Mouse (Mus musculus) heart, embryonic 16.5 days (tissue): ENCODE results near the gene Gfpt2. TPM values are rescaled to one million over a fixed set of nuclear protein-coding genes. Genes with fewer than 3 reads are reported as not detected.

Experiments
- ATAC-seq: fragments of 200-750 bp; cut with Nextera tagmentation; replicated peaks from 2 replicates; pipeline ENCODE4 v1.8.0; 2017; ENCODE audit warnings: moderate number of reproducible peaks; ENCODE audit not compliant: insufficient read depth, low FRiP score; ENCODE audit errors: extremely low read depth
- H3K27ac ChIP-seq: fragments of 300-500 bp; sonication (generic); 2 replicates; pipeline ENCODE4 v1.5.1; 2014; ENCODE audit warnings: mild to moderate bottlenecking, low read length, control low read depth, moderate library complexity
- H3K27me3 ChIP-seq: fragments of 300-500 bp; sonication (generic); 2 replicates; pipeline ENCODE4 v1.6.1; 2014; ENCODE audit warnings: low read length, mixed read lengths; ENCODE audit not compliant: control insufficient read depth, insufficient read depth
- H3K36me3 ChIP-seq: fragments of 300-500 bp; sonication (generic); 2 replicates; pipeline ENCODE4 v1.6.1; 2014; ENCODE audit not compliant: control insufficient read depth, insufficient read depth
- H3K4me1 ChIP-seq: fragments of 300-500 bp; sonication (generic); 2 replicates; pipeline ENCODE4 v1.6.1; 2014; ENCODE audit warnings: low read length, mixed read lengths; ENCODE audit not compliant: control insufficient read depth, insufficient read depth
- H3K4me2 ChIP-seq: fragments of 300-500 bp; sonication (generic); 2 replicates; pipeline ENCODE4 v1.6.1; 2014; ENCODE audit warnings: low read depth, mild to moderate bottlenecking, control low read depth, low read length
- H3K4me3 ChIP-seq: fragments of 300-500 bp; sonication (generic); 2 replicates; pipeline ENCODE4 v1.5.1; 2014; ENCODE audit warnings: mild to moderate bottlenecking, control low read depth, low read length
- H3K9ac ChIP-seq: fragments of 300-500 bp; sonication (generic); 2 replicates; pipeline ENCODE4 v1.6.1; 2014; ENCODE audit warnings: low read length, control low read depth
- H3K9me3 ChIP-seq: fragments of 300-500 bp; sonication (generic); replicated peaks from 2 replicates; pipeline ENCODE4 v1.6.1; 2016; ENCODE audit warnings: low read length; ENCODE audit not compliant: control insufficient read depth
- WGBS: fragments of 180-500 bp; shearing (Covaris S2); extraction: QIAGEN DNeasy Blood & Tissue Kit; methylation state at CpG from one replicate; pipeline ENCODE4 v1.1.7; 2014; 5-methylcytosine and 5-hydroxymethylcytosine counted together
- microRNA-seq: library from miRNA; unstranded; fragments of <30 nt; microRNA quantifications from one replicate; pipeline ENCODE4, GENCODE M21; 2017
- polyA plus RNA-seq: library from polyadenylated mRNA; unstranded; fragments of >200 nt; fragmentation: Nextera tagmentation; extraction: Ambion mirVana; gene quantifications from 2 replicates; pipeline ENCODE4 v1.2.1, GENCODE M21; 2015

The Gfpt2 gene
- polyA plus RNA-seq, 1 experiment from 2014 or later = 13.1 TPM

DNA sequence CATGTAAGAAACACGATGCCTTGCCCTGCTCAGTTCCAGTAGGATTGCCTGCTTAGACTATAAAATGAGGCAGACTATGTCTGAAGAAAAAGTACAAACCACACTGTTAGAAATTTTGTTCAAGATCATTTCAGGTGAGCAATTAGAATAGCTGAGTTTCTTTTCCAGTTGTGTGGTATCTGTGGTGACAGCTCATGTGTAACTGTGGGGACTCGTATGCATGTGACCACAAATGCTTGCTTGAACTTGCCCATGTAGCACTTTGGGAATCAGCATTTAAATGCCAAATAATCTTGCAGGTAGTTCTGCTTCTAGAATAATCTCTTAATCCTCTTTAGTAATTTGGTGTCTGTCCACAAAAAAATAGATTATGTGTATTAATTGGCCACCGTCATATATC, 89.4 kb downstream of the Gfpt2 start:
- Histone ChIP-seq H3K4me2 (no peak overlapping the region), H3K27ac (no peak overlapping the region), H3K4me1 (peaks cover 2% of the 10 kb centered on the region), H3K27me3 (no peaks in the 10 kb centered on the region), H3K36me3 (peaks cover 20% of the 10 kb centered on the region), H3K4me3 (no peak overlapping the region), H3K9me3 (no peaks in the 10 kb centered on the region), H3K9ac (no peak overlapping the region)
- ATAC-seq = no peak
- WGBS = 92% methylated on average over 3 of the region's 3 CpGs

Small RNAs within 50 kb of the gene (microRNA-seq; reads per million reads assigned to microRNA genes)
- gene Gm23813 = not detected

Other genes starting within 250 kb of the Gfpt2 start
- not detected in 2 replicates for gene Olfr1380, start 237.3 kb upstream of the Gfpt2 start, polyA plus RNA-seq
- 6.1 and 7.4 TPM in 2 replicates for gene Flt4, start 184.9 kb upstream of the Gfpt2 start, polyA plus RNA-seq
- 2.1 and 5.3 TPM in 2 replicates for gene Scgb3a1, start 130.6 kb upstream of the Gfpt2 start, polyA plus RNA-seq
- gene Cnot6, start 81.5 kb upstream of the Gfpt2 start, polyA plus RNA-seq = 30.0 and 33.6 TPM in 2 replicates
- 34.8 and 36.5 TPM in 2 replicates for gene Mapk9, start 52.6 kb downstream of the Gfpt2 start, polyA plus RNA-seq
- gene Rasgef1c, start 107.7 kb downstream of the Gfpt2 start, polyA plus RNA-seq = 0.20 and 0.30 TPM in 2 replicates
- 31.8 and 32.4 TPM in 2 replicates for gene Rnf130, start 231.2 kb downstream of the Gfpt2 start, polyA plus RNA-seq